Mouse (Mus musculus) CH12.LX (cell line): ENCODE measurements at regions not wholly inside any gene's neighbourhood (a gene's known extent, or its start where the extent isn't known, plus 50 kb on each side); places are given as distances from the start of the nearest gene placed in this dataset.

ENCODE experiments used
- DNase-seq: peaks from one replicate; pipeline ENCODE4 v3.0.0-alpha.2; 2013; ENCODE audit errors: extremely low read depth
- H3K27ac ChIP-seq: 2 replicates; pipeline ENCODE4 v1.5.1; 2012; ENCODE audit warnings: low read depth, mild to moderate bottlenecking, control low read depth, moderate library complexity; ENCODE audit not compliant: insufficient read depth
- H3K27me3 ChIP-seq: replicated peaks from 2 replicates; pipeline ENCODE3; 2012; ENCODE audit warnings: inconsistent platforms
- H3K36me3 ChIP-seq, 2 experiments: replicated peaks in 1 of 2; 2 replicates each; pipeline versions ENCODE3 to v1.6.1; 2012; ENCODE audit warnings: inconsistent platforms in 1 of 2, low read length in 1 of 2, mild to moderate bottlenecking in 1 of 2, mixed read lengths in 1 of 2, moderate library complexity in 1 of 2; ENCODE audit not compliant: control insufficient read depth in 1 of 2, insufficient read depth in 1 of 2
- H3K4me1 ChIP-seq, 2 experiments: 2 replicates each; pipeline ENCODE4 v1.6.1; 2012; ENCODE audit warnings: inconsistent platforms in 1 of 2, moderate library complexity in 1 of 2; ENCODE audit not compliant: insufficient read depth in 2 of 2, control insufficient read depth in 1 of 2
- H3K4me2 ChIP-seq: 2 replicates; pipeline ENCODE4 v1.6.1; 2012; ENCODE audit warnings: low read depth, mild to moderate bottlenecking, control low read depth; ENCODE audit not compliant: poor library complexity, insufficient read depth, severe bottlenecking
- H3K4me3 ChIP-seq, 3 experiments: fragments of 150-350 bp in 1 of 3; sonication (generic) in 1 of 3; replicated peaks in 1 of 3; 2 replicates each; pipeline versions ENCODE3 to v1.5.1; 2011 to 2012; ENCODE audit warnings: low read depth in 2 of 3, low read length in 2 of 3, mild to moderate bottlenecking in 2 of 3, moderate library complexity in 2 of 3, control low read depth in 1 of 3, improper control_type of control experiment in 1 of 3, inconsistent platforms in 1 of 3, mixed read lengths in 1 of 3; ENCODE audit not compliant: poor library complexity in 1 of 3
- H3K79me2 ChIP-seq: replicated peaks from 2 replicates; pipeline ENCODE4 v1.6.1; 2012; ENCODE audit warnings: mild to moderate bottlenecking, moderate library complexity; ENCODE audit not compliant: control insufficient read depth, poor library complexity, insufficient read depth, severe bottlenecking; ENCODE audit errors: extremely low read depth
- H3K9ac ChIP-seq: 2 replicates; pipeline ENCODE4 v1.6.1; 2012; ENCODE audit warnings: low read depth, mild to moderate bottlenecking, control low read depth, moderate library complexity; ENCODE audit not compliant: insufficient read depth
- H3K9me3 ChIP-seq: replicated peaks from 2 replicates; pipeline ENCODE3; 2012; ENCODE audit warnings: low read length, inconsistent platforms, mixed read lengths
- BHLHE40 ChIP-seq: IDR thresholded peaks from 2 replicates; pipeline ENCODE4 v1.6.1; 2011; ENCODE audit warnings: mild to moderate bottlenecking, low read depth, low read length, improper control_type of control experiment
- CHD1 ChIP-seq: IDR thresholded peaks from 2 replicates; pipeline ENCODE4 v1.6.1; 2012; ENCODE audit warnings: low read depth, low read length, improper control_type of control experiment, inconsistent platforms
- E2F4 ChIP-seq: IDR thresholded peaks from 2 replicates; pipeline ENCODE4 v1.6.1; 2011; ENCODE audit warnings: low read depth, low read length, improper control_type of control experiment; ENCODE audit not compliant: insufficient replicate concordance
- ELF1 ChIP-seq: IDR thresholded peaks from 2 replicates; pipeline ENCODE4 v1.6.1; 2014; ENCODE audit warnings: low read depth, mild to moderate bottlenecking, inconsistent platforms, low read length, improper control_type of control experiment
- EP300 ChIP-seq: IDR thresholded peaks from 2 replicates; pipeline ENCODE4 v1.6.1; 2011; ENCODE audit warnings: low read length, improper control_type of control experiment
- ETS1 ChIP-seq: conservative IDR thresholded peaks from 2 replicates; pipeline ENCODE4 v1.6.1; 2012; ENCODE audit warnings: low read depth, mild to moderate bottlenecking, inconsistent platforms, low read length, improper control_type of control experiment, moderate library complexity
- GABPA ChIP-seq: IDR thresholded peaks from 2 replicates; pipeline ENCODE4 v1.6.1; 2012; ENCODE audit warnings: low read depth, low read length, improper control_type of control experiment, inconsistent platforms; ENCODE audit not compliant: insufficient replicate concordance
- HCFC1 ChIP-seq: IDR thresholded peaks from 2 replicates; pipeline ENCODE4 v1.6.1; 2012; ENCODE audit warnings: low read depth, mild to moderate bottlenecking, inconsistent platforms, low read length, improper control_type of control experiment
- MEF2A ChIP-seq: IDR thresholded peaks from 2 replicates; pipeline ENCODE4 v1.6.1; 2014; ENCODE audit warnings: low read depth, mild to moderate bottlenecking, inconsistent platforms, low read length, improper control_type of control experiment, borderline replicate concordance
- MYC ChIP-seq: IDR thresholded peaks from 2 replicates; pipeline ENCODE4 v1.6.1; 2011; ENCODE audit warnings: low read depth, mild to moderate bottlenecking, improper control_type of control experiment, low read length
- POLR2AphosphoS2 ChIP-seq: IDR thresholded peaks from 2 replicates; pipeline ENCODE4 v1.6.1; 2011; ENCODE audit warnings: low read depth, low read length, improper control_type of control experiment
- RAD21 ChIP-seq: IDR thresholded peaks from 2 replicates; pipeline ENCODE4 v1.6.1; 2011; ENCODE audit warnings: low read depth, mild to moderate bottlenecking, low read length, improper control_type of control experiment, moderate library complexity
- SIN3A ChIP-seq: IDR thresholded peaks from 2 replicates; pipeline ENCODE4 v1.6.1; 2012; ENCODE audit warnings: low read length, improper control_type of control experiment, inconsistent platforms
- TCF12 ChIP-seq: IDR thresholded peaks from 2 replicates; pipeline ENCODE4 v1.6.1; 2014; ENCODE audit warnings: low read depth, mild to moderate bottlenecking, inconsistent platforms, low read length, improper control_type of control experiment
- USF1 ChIP-seq: IDR thresholded peaks from 2 replicates; pipeline ENCODE4 v1.6.1; 2014; ENCODE audit warnings: low read depth, mild to moderate bottlenecking, inconsistent platforms, low read length, improper control_type of control experiment
- USF2 ChIP-seq: conservative IDR thresholded peaks from 2 replicates; pipeline ENCODE4 v1.6.1; 2011; ENCODE audit warnings: low read depth, low read length, improper control_type of control experiment
- ZNF384 ChIP-seq: IDR thresholded peaks from 2 replicates; pipeline ENCODE4 v1.6.1; 2012; ENCODE audit warnings: low read depth, low read length, improper control_type of control experiment, inconsistent platforms
- dilution Hi-C: fragments of 300-500 bp; cut with MboI; formaldehyde crosslinking; loops from 2 replicates; pipeline ENCODE4 v1.14.3; 2020; ENCODE audit warnings: low sequenced_read_pairs; ENCODE audit not compliant: extremely low pct_unique_long_range_greater_than_20kb, extremely low pct_ligation_motif_present
- in situ Hi-C: fragments of 300-500 bp; cut with MboI; formaldehyde crosslinking; loops from 3 replicates; pipeline ENCODE4 v1.14.3; 2019; ENCODE audit warnings: low sequenced_read_pairs, low pct_ligation_motif_present, low pct_unique_long_range_greater_than_20kb, mixed read lengths

DNA sequence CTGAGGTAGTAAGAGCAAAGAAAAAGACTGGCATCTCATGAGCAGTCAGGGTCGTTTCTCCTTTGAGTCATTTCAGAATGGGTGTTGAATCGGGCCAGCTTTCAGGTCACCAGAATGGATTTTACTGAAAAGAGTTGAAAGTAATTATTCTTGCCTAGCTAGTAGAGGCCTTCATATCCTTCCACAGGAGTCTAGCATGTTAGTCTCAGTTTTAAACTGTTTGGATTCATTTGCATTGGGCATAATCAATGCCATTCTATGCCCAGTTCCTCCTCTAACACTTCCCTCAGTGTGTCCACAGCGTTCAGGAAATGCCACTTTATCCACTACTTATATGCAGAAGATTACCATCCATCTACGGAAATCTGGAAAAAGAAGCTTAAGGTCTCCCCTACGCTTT, 240.6 kb upstream of the Ptprz1 start:
- peaks cover 0 to 6% of the 10 kb centered on the region in 2 experiments; a peak in 1 of 4 replicates for H3K4me1 ChIP-seq
- no peaks in the 10 kb centered on the region for H3K79me2 ChIP-seq
- H3K4me3 ChIP-seq = no peak overlapping the region
- no peaks in the 10 kb centered on the region for H3K9me3 ChIP-seq
- no peak overlapping the region for H3K27ac ChIP-seq
- H3K36me3 ChIP-seq = no peaks in the 10 kb centered on the region
- in situ Hi-C loops = no loop called here
- H3K4me2 ChIP-seq = no peak overlapping the region
- no peak for DNase-seq
- TF ChIP-seq ETS1 = no peak
- no peak for TF ChIP-seq POLR2AphosphoS2
- TF ChIP-seq MYC = no peak
- TF ChIP-seq TCF12 = no peak
- TF ChIP-seq CHD1 = no peak
- no peak for TF ChIP-seq ZNF384
- no peak for TF ChIP-seq BHLHE40
- no peak for TF ChIP-seq USF1
- TF ChIP-seq HCFC1 = no peak
- no peak for TF ChIP-seq EP300
- TF ChIP-seq RAD21 = no peak
- no peak for TF ChIP-seq USF2
- no peak for TF ChIP-seq ELF1
- TF ChIP-seq, all 38 proteins: peak for 0
- dilution Hi-C loops = no loop called here
- Histone ChIP-seq H3K9ac (no peak overlapping the region), H3K27me3 (no peaks in the 10 kb centered on the region)

DNA sequence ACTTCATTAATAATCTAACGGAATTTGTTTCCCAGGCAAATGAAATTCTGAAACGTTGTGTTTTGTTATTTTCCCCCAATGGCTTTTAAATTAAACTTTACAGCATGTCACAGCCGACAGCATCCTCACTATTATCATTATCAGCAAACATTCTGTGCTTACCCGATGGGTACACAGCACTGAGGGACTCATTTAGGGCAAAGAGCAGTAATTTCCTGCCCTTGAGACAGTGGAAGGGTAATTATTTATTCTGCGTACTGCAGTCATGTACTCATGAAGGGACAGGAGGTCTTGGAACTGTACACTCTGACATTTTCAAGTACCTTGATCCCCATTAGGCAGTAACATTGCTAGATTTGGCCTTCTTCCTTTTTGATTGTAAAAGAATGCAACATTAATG, 235.5 kb upstream of the Fam3c start:
- no peak for DNase-seq
- no peak overlapping the region for H3K4me2 ChIP-seq
- dilution Hi-C loops = no loop called here
- H3K4me3 ChIP-seq = no peak overlapping the region
- H3K36me3 ChIP-seq = no peaks in the 10 kb centered on the region
- TF ChIP-seq MEF2A = no peak
- no peak for TF ChIP-seq GABPA
- TF ChIP-seq SIN3A = no peak
- TF ChIP-seq E2F4 = no peak
- no peak overlapping the region for H3K9ac ChIP-seq
- H3K27ac ChIP-seq = no peak overlapping the region
- H3K27me3 ChIP-seq = no peaks in the 10 kb centered on the region
- H3K4me1 ChIP-seq = no peaks in the 10 kb centered on the region
- no peaks in the 10 kb centered on the region for H3K79me2 ChIP-seq
- in situ Hi-C loops = no loop called here
- no peaks in the 10 kb centered on the region for H3K9me3 ChIP-seq
